Mouse (Mus musculus) MEL (cell line): Measurements from ENCODE around the gene Frmpd4. TPM values are rescaled to one million over a fixed set of nuclear protein-coding genes. Genes with fewer than 3 reads are reported as not detected.

Experiments used
- DNase-seq: peaks from one replicate; pipeline ENCODE4 v3.0.0; 2011; ENCODE audit warnings: low read depth, low spot score
- H3K27ac ChIP-seq: 2 replicates; pipeline ENCODE4 v1.5.1; 2012; ENCODE audit warnings: low read depth, mild to moderate bottlenecking, control low read depth, low read length, moderate library complexity; ENCODE audit not compliant: control insufficient read depth
- H3K27me3 ChIP-seq, 2 experiments: fragments of 150-350 bp in 1 of 2; sonication (generic) in 1 of 2; 2 replicates each; pipeline ENCODE4 v1.6.1; 2012; ENCODE audit warnings: low read length in 2 of 2, mild to moderate bottlenecking in 2 of 2, improper control_type of control experiment in 1 of 2, moderate library complexity in 1 of 2; ENCODE audit not compliant: insufficient read depth in 2 of 2, control insufficient read depth in 1 of 2
- H3K36me3 ChIP-seq, 2 experiments: 2 replicates each; pipeline ENCODE4 v1.6.1; 2012 to 2014; ENCODE audit warnings: low read length in 2 of 2, improper control_type of control experiment in 1 of 2, inconsistent platforms in 1 of 2, mild to moderate bottlenecking in 1 of 2; ENCODE audit not compliant: insufficient read depth in 2 of 2, control insufficient read depth in 1 of 2
- H3K4me1 ChIP-seq, 2 experiments: fragments of 150-350 bp in 1 of 2; sonication (generic) in 1 of 2; 2 replicates each; pipeline ENCODE4 v1.6.1; 2012; ENCODE audit warnings: low read length in 2 of 2, improper control_type of control experiment in 1 of 2, mild to moderate bottlenecking in 1 of 2; ENCODE audit not compliant: insufficient read depth in 2 of 2, control insufficient read depth in 1 of 2
- H3K4me3 ChIP-seq, 2 experiments: fragments of 150-350 bp in 1 of 2; sonication (generic) in 1 of 2; 2 replicates each; pipeline ENCODE4 v1.5.1; 2012; ENCODE audit warnings: low read depth in 2 of 2, low read length in 2 of 2, mild to moderate bottlenecking in 2 of 2, moderate library complexity in 2 of 2, control low read depth in 1 of 2, improper control_type of control experiment in 1 of 2; ENCODE audit not compliant: control insufficient read depth in 1 of 2, insufficient read depth in 1 of 2
- H3K79me2 ChIP-seq: 2 replicates; pipeline ENCODE4 v1.6.1; 2012; ENCODE audit warnings: mild to moderate bottlenecking, low read length, moderate library complexity; ENCODE audit not compliant: control insufficient read depth, poor library complexity, insufficient read depth
- H3K9ac ChIP-seq: 2 replicates; pipeline ENCODE4 v1.6.1; 2012; ENCODE audit warnings: low read depth, mild to moderate bottlenecking, control low read depth, low read length, moderate library complexity; ENCODE audit not compliant: control insufficient read depth, poor library complexity, severe bottlenecking
- H3K9me3 ChIP-seq: fragments of 150-350 bp; sonication (generic); replicated peaks from 2 replicates; pipeline ENCODE4 v1.6.1; 2012; ENCODE audit warnings: mild to moderate bottlenecking, low read length, improper control_type of control experiment, moderate library complexity; ENCODE audit not compliant: insufficient read depth
- BHLHE40 ChIP-seq: IDR thresholded peaks from 2 replicates; pipeline ENCODE4 v1.6.1; 2012; ENCODE audit warnings: low read depth, mild to moderate bottlenecking, inconsistent platforms, low read length, improper control_type of control experiment, borderline replicate concordance
- CHD1 ChIP-seq: IDR thresholded peaks from 2 replicates; pipeline ENCODE4 v1.6.1; 2012; ENCODE audit warnings: low read depth, mild to moderate bottlenecking, inconsistent platforms, low read length, improper control_type of control experiment
- E2F4 ChIP-seq: IDR thresholded peaks from 2 replicates; pipeline ENCODE4 v1.6.1; 2011; ENCODE audit warnings: low read depth, low read length, improper control_type of control experiment, borderline replicate concordance
- ELF1 ChIP-seq: IDR thresholded peaks from 2 replicates; pipeline ENCODE4 v1.6.1; 2014; ENCODE audit warnings: low read depth, mild to moderate bottlenecking, inconsistent platforms, low read length, improper control_type of control experiment, moderate library complexity
- JUND ChIP-seq: IDR thresholded peaks from 2 replicates; pipeline ENCODE4 v1.6.1; 2011; ENCODE audit warnings: low read depth, mild to moderate bottlenecking, improper control_type of control experiment, low read length
- MAFK ChIP-seq: IDR thresholded peaks from 2 replicates; pipeline ENCODE4 v1.6.1; 2011; ENCODE audit warnings: low read depth, mild to moderate bottlenecking, low read length, improper control_type of control experiment, borderline replicate concordance
- MAZ ChIP-seq: IDR thresholded peaks from 2 replicates; pipeline ENCODE4 v1.6.1; 2012; ENCODE audit warnings: low read depth, mild to moderate bottlenecking, inconsistent platforms, low read length, improper control_type of control experiment
- MEF2A ChIP-seq: IDR thresholded peaks from 2 replicates; pipeline ENCODE4 v1.6.1; 2014; ENCODE audit warnings: low read depth, mild to moderate bottlenecking, inconsistent platforms, low read length, improper control_type of control experiment; ENCODE audit not compliant: poor library complexity, insufficient replicate concordance, severe bottlenecking; ENCODE audit errors: extremely low read depth
- MYC ChIP-seq: IDR thresholded peaks from 2 replicates; pipeline ENCODE4 v1.6.1; 2011; ENCODE audit warnings: low read depth, mild to moderate bottlenecking, low read length, improper control_type of control experiment, moderate library complexity
- POLR2A ChIP-seq, 2 experiments: IDR thresholded peaks; 2 replicates each; pipeline ENCODE4 v1.6.1; 2011 to 2012; ENCODE audit warnings: low read length in 2 of 2, mild to moderate bottlenecking in 2 of 2, control low read depth in 1 of 2, improper control_type of control experiment in 1 of 2, low read depth in 1 of 2, moderate library complexity in 1 of 2; ENCODE audit not compliant: control insufficient read depth in 1 of 2, insufficient read depth in 1 of 2, poor library complexity in 1 of 2
- SMC3 ChIP-seq: IDR thresholded peaks from 2 replicates; pipeline ENCODE4 v1.6.1; 2011; ENCODE audit warnings: low read depth, low read length, improper control_type of control experiment
- TAL1 ChIP-seq: IDR thresholded peaks from 2 replicates; pipeline ENCODE4 v1.6.1; 2012; ENCODE audit warnings: mild to moderate bottlenecking, inconsistent platforms, low read length, moderate library complexity, mixed read lengths
- UBTF ChIP-seq: IDR thresholded peaks from 2 replicates; pipeline ENCODE4 v1.6.1; 2012; ENCODE audit warnings: low read depth, mild to moderate bottlenecking, inconsistent platforms, low read length, improper control_type of control experiment, moderate library complexity, borderline replicate concordance; ENCODE audit not compliant: insufficient read depth
- USF1 ChIP-seq: IDR thresholded peaks from 2 replicates; pipeline ENCODE4 v1.6.1; 2014; ENCODE audit warnings: low read depth, mild to moderate bottlenecking, inconsistent platforms, low read length, improper control_type of control experiment, moderate library complexity
- ZC3H11A ChIP-seq: IDR thresholded peaks from 2 replicates; pipeline ENCODE4 v1.6.1; 2012; ENCODE audit warnings: low read depth, mild to moderate bottlenecking, inconsistent platforms, low read length, improper control_type of control experiment
- polyA plus RNA-seq, 2 experiments: library from polyadenylated mRNA; stranded (reverse) in 1 of 2; unstranded in 1 of 2; fragments of >175 nt in 1 of 2; fragments of >200 nt in 1 of 2; gene quantifications; 2 replicates each; pipeline versions ENCODE4 v1.2.1 to v1.2.4; 2012; ENCODE audit warnings: low replicate concordance in 2 of 2, low read depth in 1 of 2; ENCODE audit not compliant: insufficient read length in 2 of 2, insufficient read depth in 1 of 2, missing spikeins in 1 of 2
- total RNA-seq: library from RNA; depleted of rRNA; stranded (reverse); fragments of 300-350 nt; gene quantifications from 2 replicates; pipeline ENCODE4 v1.2.3, GENCODE M21; 2012

The Frmpd4 gene
- total and polyA plus RNA-seq, 3 experiments, result 0.11 to 0.77 TPM; not detected in 1

GRCm38 (mm10) chrX:168292506-168292905 lies 284.5 kb downstream of the Frmpd4 start:
- TF ChIP-seq ZC3H11A (no peak), MEF2A (no peak), UBTF (no peak), MAFK (no peak), JUND (no peak), SMC3 (no peak)
- Histone ChIP-seq H3K9ac (no peak overlapping the region), H3K9me3 (no peaks in the 10 kb centered on the region), H3K4me1 (no peaks in the 10 kb centered on the region), H3K36me3 (no peaks in the 10 kb centered on the region), H3K79me2 (no peaks in the 10 kb centered on the region), H3K4me3 (no peak overlapping the region), H3K27ac (no peak overlapping the region), H3K27me3 (no peaks in the 10 kb centered on the region)
- DNase-seq, result no peak

GRCm38 (mm10) chrX:168207034-168207433 lies 370.0 kb downstream of the Frmpd4 start:
- no peaks in the 10 kb centered on the region for H3K36me3 ChIP-seq
- TF ChIP-seq JUND (no peak), BHLHE40 (no peak), USF1 (no peak), SMC3 (no peak), CHD1 (no peak), MAZ (no peak), ELF1 (no peak), MYC (no peak), POLR2A (IDR thresholded peaks at IDR 0.05; ENCODE audit: control insufficient read depth in 1 of 2, insufficient read depth in 1 of 2, low read depth in 1 of 2, low read length in 2 of 2, poor library complexity in 1 of 2) (no peak), ZC3H11A (no peak), TAL1 (no peak)

GRCm38 (mm10) chrX:168191944-168192343 lies 385.1 kb downstream of the Frmpd4 start:
- no peaks in the 10 kb centered on the region for H3K36me3 ChIP-seq
- H3K9ac ChIP-seq, result no peak overlapping the region
- no peak overlapping the region for H3K27ac ChIP-seq
- H3K4me1 ChIP-seq, result no peaks in the 10 kb centered on the region
- no peak overlapping the region for H3K4me3 ChIP-seq
- no peaks in the 10 kb centered on the region for H3K9me3 ChIP-seq
- no peak for DNase-seq
- no peaks in the 10 kb centered on the region for H3K79me2 ChIP-seq
- TF ChIP-seq E2F4, result no peak
- no peak for TF ChIP-seq MEF2A
- TF ChIP-seq MAZ, result no peak
- TF ChIP-seq, all 39 proteins: peak for 0
- H3K27me3 ChIP-seq, result no peaks in the 10 kb centered on the region

More at GRCm38 (mm10) chrX:168207034-168207433, 370.0 kb downstream of the Frmpd4 start:
- Histone ChIP-seq H3K4me1 (no peaks in the 10 kb centered on the region), H3K9ac (no peak overlapping the region), H3K79me2 (no peaks in the 10 kb centered on the region), H3K27me3 (no peaks in the 10 kb centered on the region), H3K9me3 (no peaks in the 10 kb centered on the region), H3K4me3 (no peak overlapping the region), H3K27ac (no peak overlapping the region)
- no peak for DNase-seq
